Mouse (Mus musculus) layer of hippocampus, postnatal 14 days (tissue): Measurements from ENCODE around the gene Dapk3. TPM values are rescaled to one million over a fixed set of nuclear protein-coding genes. Genes with fewer than 3 reads are reported as not detected.

Experiments
- DNase-seq, 2 experiments: peaks; one replicate each; pipeline ENCODE4 v3.0.0; 2021 to 2022; ENCODE audit warnings: low spot score in 2 of 2, mixed read lengths in 1 of 2
- long read RNA-seq, 2 experiments: library from polyadenylated mRNA; stranded (forward); transcript quantifications; one replicate each; pipeline ENCODE4 v2.0.0; 2021
- total RNA-seq, 2 experiments: library from RNA; stranded (reverse); gene quantifications; 2 replicates each; pipeline ENCODE4 v1.2.3; 2021

Dapk3 gene
- total RNA-seq = 10 to 100 TPM; 59.7 to 60.4 TPM
- long read RNA-seq, experiment 1, transcript Dapk3-201 (9 exons, 1,676 nt) = minor isoform, 5 of 91 reads
- long read RNA-seq, experiment 1, transcript Dapk3-209 (8 exons, 1,482 nt) = minor isoform, 8 of 91 reads
- long read RNA-seq, experiment 1, transcript Dapk3-202 (9 exons, 1,730 nt) = major isoform, 43 of 91 reads
- long read RNA-seq, experiment 1, partial matches to known transcripts = 2 of 91 reads
- long read RNA-seq, experiment 1, other reads (novel, unspliced or antisense) = 33 of 91 reads
- long read RNA-seq, experiment 2, transcript Dapk3-201 (9 exons, 1,676 nt) = minor isoform, 6 of 114 reads
- long read RNA-seq, experiment 2, transcript Dapk3-209 (8 exons, 1,482 nt) = minor isoform, 7 of 114 reads
- long read RNA-seq, experiment 2, transcript Dapk3-202 (9 exons, 1,730 nt) = major isoform, 71 of 114 reads
- long read RNA-seq, experiment 2, partial matches to known transcripts = 2 of 114 reads
- long read RNA-seq, experiment 2, other reads (novel, unspliced or antisense) = 28 of 114 reads

DNA sequence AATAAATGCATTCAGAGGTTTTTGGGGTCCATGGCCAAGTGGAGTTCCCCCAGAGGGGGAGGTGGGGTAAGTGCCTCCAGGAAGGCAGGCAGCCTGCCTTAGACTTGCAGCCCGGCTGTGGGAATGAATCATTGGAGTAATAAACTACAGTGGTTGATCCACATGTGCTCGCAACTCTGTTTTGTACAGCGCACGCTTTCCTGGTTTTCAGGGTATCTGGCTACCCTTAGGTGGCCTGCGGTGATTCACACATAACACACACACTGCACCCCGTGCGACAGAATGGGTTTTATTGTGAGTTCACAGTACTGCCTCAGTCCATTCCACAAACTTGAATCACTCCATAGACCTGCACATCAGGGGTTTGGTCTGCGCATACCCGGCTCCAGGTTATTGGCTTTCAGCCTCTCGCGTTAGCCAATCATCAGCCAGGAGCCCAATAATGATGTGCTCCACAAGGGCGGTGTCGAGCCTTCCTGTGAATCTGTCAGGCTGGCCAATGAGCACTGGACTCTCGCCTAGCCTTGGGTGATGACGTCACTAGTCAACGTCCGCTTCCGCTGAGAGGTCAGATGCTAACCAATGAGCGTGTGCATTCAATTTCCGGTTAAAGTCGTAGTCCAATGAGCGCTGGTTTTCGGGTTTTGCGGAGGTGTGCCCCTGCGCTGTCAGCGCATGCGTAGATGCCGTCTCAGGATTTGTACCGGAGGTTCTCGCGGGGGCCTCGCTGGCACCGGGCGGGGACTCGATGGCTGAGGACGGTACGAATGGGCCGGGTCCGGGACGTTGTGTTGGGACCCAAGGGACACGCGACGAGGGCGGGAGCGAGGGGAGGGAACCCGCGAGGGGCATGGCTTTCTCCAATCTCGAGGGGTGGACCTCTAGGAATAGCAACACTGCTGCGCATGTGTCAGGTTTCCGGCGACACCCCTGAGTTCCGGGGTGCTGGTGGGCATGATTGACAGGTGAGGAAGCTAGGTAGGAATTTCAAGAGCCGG is at the start of gene Dapk3:
Gene Dapk3, plus strand, starts transcription at position 670 of the 998 bp plus-strand sequence.
- peak; percentile 98 to 100 for DNase-seq

DNA sequence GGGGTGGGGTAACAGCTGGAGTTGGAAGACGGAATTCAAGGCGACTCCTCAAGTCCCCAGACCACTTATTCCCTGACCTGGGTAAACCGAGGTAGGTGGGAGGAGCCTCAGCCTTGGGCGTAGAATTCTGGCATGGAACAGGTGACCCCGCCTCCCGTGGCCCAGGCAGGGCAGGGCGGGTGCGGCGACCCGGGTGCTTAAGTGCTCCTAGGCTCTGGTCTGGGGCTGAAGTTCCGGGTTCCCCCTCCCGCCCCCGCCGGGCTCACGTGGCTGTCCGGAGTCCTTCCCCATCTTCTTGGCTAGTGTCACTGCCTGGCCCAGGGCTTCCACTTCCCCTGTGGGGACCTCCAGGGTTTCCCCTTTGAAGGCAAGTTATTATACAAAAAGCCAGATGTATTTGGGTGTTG is 48.6 kb upstream of the Dapk3 start:
- no peak for DNase-seq

DNA sequence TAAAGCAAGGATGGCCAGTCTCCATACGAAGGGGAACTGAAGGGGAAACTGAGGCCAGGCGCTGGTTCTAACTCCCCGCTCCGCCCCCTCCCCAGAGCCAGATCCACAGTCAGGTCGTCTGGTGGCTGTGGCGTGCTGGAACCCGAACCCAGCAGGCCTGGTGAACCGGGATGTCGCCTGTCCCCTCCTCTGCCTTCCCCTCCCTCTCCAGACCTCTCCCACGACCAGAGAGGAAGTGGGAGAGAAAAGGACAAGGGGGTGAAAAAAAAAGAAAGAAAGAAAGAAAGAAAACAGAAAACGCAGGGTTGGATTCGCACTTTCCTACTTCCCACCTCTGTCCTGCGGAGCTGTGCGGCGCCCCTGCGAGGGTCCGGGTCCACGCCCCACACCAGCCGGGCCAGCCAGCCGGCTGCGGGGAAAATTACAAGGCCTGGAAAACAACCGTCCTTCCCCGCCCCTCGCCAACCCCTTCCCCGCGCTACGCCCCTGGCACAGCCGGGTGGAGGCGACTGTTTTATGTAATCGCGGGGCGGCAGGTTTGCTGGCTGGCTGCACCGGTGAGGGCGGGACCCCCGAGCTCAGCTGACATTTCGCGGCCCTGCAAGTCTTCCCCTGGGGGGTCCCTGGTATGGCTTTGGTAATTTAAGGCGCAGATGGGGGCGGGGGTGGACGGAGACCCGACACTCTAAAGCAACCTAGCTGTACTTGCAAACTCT is 47.7 kb upstream of the Dapk3 start, which contains the start of gene Zbtb7a:
Gene Zbtb7a, plus strand, starts transcription at position 255 of the 716 bp plus-strand sequence.
- no peak for DNase-seq

DNA sequence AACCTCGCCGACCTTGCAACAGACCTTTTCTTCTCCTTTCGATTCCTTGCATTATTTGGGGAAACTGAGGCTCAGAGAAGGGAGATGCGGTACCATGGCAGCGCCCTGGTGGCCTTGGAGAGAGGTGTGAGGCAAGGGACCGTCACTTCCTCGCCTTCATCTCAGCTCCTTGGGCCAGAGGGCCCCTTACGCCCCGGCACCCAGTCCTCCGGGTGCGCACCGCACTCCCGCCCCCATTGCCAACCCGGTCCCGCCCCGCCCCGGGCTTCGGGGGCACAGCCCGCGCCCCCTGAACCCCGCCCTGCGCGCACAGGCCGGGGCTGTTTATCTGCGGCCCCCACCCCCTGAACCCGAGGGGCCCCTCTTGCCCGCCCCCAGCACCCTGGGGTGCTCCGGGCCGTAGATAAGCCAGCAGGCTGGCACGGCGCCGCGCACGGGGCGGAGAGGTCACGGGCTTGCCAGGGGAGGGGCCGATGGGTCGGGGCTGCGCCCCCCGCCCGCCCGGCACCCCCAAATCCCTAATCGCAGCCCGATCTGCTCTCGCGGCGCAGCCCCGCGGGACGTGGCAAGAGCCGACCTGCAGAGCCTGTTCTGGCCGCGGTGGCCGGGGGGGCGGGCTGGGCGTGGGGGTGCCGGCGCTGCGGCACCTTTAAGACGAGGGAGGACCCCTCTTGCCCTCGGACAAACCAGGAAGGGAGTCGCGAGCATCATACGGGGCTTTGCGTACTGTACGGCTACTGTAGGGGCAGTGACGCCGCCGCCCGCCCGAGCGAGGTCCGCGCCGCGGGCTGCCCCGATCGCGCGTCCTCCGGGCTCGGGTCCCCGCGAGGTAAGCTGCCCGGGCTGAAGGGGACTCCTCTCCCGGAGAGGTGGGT is 46.7 kb upstream of the Dapk3 start:
- DNase-seq = peak; percentile 72

DNA sequence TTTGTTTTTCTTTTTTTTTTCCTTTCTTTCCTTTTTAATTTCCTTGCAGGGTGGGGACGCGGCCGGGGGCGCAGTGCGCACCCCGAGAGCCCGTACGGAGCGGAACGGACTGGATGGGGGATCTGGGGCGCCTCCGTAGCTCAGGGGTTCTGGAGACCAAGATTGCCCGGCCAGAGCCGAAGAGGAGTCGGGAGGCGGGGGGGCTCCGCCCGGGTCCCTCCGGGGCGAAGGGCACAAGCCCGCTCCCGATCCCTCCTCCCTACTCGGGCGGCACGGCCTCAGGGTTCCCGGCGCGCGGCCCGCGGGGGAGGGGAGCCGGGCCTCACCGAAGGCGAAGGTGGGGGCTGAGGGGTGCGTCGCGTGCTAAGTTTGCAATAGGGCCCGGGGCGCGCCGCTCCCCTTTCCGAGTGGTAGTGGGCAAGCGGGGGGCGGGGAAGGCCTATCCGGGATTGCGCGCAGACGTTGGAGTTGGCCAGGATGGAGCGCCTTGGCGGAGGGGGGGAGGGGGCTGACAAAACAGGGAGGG is 46.0 kb upstream of the Dapk3 start:
- peak in 1 of 2 experiments; percentile 83 for DNase-seq

DNA sequence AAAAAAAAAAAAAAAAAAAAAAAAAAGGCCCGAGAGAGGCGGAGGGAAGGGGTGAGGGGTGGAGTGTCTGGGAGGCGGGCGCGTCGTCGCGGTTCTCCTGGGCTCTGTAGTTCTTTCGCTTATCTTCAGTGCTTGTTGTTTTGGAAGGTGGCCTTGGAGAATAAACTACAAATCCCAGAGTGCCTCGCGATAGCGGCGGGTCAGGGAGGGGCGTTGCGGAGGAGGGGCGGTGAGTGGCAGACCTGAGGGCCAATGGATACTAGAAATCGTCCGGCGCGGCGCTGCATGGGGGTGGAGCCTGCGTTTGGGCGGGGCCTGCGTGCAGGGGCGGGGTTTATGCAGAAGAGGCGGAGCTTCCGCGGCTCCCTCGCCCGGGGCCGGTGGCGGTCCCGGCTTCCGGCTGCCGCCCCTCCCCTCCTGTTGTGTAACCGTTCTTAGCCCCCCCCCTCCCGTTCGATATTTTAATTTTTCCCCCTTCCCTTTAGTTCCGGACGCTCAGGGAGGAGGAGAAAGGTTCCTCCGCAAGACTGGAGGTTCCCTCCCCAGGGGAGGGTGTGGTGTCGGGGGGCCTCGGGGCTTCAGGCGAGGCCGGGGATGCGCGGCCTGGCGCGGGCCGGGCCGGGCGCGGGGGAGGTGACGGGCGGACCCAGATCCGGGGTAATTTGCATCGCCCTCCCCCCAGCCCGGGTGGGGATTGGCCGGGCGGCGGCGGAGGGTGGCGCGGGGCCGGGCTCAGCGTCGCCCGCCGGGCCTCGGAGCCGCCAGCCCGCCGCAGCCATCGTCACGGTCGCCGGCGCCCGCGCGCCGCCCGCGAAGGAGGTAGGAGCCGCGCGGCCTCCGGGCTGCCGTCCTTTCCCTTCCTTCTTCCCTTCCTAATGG is 45.3 kb upstream of the Dapk3 start:
- peak; percentile 100 for DNase-seq

DNA sequence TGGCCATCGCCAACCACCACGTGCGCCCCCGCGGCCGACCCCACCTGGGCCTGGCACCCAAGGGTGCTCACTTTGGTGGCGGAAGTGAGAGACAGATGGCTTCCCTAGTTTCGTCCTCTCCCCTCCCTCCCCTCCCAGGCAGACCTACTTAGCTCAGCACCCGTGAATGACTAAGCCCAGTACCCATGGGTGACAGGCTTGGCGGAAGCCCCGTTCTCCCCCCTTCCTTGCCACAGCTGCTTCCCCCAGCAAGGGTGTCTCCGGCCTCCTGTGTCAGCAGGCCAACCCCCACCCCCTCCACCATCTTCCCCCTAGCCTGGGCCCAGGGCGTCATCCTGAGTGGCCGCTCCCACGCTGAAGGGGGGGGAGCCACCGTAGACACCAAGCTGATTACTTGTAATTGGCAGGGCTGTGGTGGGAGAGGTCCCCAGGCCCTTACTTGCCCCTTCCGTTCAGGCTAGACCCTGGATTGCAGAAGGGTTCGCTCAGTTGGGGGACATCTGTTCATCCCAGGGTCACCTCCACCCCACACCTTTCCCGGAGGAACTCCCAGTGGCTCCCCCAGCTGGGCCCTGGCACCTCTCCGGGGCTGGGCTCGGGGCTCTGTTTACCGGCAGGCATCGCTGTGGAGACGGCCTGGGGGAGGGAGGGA is 44.5 kb upstream of the Dapk3 start:
- DNase-seq = peak; percentile 52

DNA sequence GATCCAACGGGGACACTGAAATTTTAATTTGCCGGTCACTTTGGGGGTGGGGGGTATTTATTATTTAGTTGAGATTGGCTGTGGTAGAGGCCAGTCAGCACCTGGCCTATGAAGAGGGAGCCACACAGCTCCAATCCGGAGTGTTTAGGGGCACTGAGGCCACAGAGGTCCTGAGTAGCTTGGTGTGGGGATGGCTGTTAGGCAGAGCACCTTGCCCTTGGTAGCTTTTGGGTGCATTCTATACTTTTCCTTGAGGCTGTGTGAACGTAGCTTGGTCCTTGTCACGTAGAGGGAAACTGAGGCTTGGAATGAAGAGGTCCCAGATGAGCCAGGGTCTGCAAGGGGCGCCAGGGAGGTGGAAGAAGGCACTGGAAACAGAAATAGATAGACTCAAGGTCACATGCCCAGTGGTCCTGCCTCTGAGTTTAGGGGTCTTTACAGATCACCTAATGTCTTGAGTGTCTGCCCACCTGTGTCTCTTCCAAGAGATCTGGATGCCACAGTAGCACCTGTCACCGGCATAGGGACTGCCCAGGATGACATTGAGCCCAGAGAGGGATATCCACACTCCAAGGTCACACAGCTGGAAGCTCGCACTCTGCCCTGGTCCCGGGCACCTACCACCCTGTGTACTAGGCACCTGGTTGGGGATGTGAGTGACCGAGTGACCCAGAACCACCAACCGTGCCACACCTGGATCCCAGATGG is 43.8 kb upstream of the Dapk3 start:
- no peak for DNase-seq

DNA sequence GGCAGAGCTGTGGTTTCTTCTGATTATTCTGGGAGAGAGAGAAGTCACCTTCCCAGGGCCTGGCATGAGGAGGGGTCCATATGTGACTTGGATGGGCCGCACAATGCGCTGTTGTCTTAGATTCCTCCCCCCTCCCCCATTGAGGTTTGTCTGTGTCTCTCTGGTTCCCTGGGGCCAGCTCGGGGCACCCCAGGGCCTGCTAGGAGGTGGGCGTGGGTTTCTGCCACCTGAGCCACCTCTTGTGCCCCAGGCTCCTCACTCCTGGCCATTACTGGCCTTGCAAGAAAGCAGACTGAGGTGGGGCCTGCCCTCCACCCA is 43.3 kb upstream of the Dapk3 start:
- no peak for DNase-seq

DNA sequence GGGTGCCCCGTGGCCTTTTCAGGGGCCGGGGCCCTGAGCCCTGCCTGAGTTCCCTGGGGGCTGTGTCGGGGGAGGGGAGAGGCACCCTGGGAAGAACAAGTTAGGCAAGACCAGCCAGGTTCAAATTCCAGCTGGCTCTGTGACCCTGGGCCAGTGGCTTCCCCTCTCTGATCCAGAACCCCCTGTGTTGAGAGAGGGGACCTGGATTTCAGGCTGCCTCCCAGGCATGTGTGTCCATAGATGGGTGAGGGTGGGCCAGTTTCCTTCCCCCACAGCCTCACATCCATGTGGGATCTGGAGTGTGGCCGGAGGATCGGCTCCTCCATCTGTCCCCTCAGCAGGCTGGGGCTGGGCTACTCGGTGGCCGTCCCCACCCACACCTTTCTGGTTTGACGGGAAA is 42.8 kb upstream of the Dapk3 start:
- DNase-seq = no peak

DNA sequence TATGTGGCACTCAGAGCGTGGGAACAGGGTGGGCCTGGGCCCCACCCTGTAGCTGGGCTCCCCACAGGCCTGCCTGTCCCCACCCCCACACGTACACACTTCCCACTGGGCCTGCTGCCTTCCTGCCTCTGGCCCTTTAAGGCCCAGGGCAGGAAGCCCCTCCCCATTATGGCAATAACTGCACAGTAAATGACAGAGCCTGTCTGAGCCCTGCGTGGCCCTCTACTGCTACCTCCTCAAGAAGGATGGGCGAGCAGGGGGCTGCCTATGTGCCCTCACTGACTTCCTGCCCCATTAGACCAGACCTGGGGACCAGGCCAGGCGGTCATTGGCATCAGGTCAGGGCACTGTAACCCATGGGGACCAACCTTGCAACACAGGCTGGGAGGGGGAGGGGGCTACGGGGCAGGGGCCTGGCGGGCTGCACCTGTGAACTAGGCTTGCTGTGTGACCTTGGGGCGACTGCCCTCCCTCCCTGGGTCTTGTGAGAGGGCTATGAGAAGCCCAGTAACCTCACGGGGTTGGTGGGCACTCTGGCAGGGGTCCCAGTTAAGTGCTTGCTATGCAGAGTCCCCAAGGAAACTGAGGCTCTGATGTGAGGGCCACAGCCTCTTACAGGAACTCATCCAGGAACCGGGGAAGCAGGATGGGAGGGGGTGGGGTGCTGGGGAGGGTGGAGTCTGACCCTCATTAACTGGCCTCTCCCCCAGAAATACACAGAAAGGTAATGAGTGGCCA is 41.9 kb upstream of the Dapk3 start:
- no peak for DNase-seq

DNA sequence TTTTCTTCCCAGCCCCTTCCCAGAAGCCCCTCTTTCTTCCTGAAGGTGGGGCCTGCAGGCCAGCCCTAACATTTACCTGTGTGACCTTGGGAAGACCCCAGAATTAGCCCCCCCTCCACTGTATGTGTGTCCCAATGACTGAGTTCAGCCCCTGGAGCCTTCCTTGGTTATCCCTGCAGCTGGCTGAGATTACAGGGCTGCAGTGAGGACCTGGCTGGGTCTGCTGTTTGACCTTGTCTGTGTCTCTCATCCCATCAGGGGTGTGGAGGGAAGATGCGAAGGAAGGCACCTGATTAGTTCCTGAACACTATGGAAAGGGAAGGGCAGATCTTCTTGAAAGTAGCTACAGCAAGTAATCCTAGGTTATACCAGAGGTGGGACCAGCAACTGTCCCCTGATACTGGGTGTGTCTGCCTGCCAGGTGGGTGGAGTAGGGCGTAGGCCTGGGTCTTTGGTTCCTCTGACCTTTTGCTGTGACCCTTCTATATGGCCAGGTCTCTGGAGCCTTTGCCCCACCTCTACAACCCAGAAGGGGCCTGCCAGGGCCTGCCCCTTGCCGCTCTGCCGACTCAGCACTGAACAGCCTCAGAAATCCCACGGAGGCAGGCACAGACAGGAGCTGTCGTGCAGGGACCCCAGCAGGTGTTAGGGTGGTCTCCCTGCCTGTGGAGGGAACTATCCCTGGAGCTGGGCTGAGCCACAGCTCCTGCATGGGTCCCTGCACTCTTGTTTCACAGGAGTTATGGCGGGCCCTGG is 41.2 kb upstream of the Dapk3 start:
- no peak for DNase-seq

DNA sequence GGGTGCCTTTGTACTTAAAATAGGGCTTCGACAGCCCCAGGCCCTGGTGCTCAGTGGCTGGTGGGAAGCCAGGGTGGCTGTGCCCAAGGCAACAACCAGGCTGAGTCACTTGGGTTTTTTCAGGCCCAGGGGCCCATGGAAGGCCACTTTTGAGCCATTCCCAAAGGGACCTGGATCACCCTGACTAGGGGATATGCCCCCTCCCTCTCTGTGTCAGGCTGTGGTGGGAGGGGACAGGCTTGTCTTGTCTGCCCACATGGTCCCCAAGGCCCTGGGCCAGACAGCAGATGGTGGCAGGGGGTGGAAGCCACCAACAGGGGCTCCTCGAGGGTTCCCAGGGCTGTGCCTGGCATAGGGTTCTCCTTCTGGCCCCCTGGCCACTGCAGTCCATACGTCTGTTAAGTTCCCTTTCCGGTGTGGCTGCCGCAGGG is 40.2 kb upstream of the Dapk3 start:
- peak in 1 of 2 experiments; percentile 50 for DNase-seq

DNA sequence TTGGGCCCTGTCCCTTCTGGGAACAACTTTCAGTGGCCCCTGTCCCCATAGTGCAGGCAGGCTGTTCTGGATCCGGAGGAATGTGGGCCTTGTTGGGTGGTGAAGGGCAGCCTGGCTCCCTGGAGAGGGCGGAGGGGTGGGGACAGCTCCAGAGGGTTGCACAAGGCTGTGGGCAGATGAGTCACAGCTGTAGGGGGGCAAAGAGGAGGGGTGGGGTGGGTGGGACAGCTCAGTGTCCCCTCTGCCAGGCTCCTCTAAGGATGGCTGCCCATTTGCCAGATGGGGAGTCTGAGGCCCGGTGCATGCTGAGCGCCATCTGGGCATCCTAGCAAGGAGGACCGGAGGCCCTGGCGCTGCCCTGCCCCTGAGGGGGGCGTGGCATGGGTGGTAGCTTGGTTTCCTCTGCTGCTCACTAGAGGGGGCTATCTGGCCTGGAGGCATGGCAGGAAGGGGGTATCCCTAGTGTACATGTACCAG is 39.6 kb upstream of the Dapk3 start:
- DNase-seq = no peak

DNA sequence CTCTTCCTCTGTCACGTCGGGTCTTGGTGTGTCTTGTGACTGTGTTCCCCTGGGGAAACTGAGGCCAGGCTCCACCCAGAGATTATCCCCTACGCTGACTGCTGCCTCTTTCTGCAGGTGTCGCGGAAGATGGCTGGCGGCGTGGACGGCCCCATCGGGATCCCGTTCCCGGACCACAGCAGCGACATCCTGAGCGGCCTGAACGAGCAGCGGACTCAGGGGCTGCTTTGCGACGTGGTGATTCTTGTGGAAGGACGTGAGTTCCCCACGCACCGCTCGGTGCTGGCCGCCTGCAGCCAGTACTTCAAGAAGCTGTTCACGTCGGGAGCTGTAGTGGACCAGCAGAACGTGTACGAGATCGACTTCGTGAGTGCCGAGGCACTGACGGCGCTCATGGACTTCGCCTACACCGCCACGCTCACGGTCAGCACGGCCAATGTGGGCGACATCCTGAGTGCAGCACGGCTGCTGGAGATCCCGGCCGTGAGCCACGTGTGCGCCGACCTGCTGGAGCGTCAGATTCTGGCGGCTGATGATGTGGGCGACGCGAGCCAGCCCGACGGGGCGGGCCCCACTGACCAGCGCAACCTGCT is 38.9 kb upstream of the Dapk3 start:
- no peak for DNase-seq

DNA sequence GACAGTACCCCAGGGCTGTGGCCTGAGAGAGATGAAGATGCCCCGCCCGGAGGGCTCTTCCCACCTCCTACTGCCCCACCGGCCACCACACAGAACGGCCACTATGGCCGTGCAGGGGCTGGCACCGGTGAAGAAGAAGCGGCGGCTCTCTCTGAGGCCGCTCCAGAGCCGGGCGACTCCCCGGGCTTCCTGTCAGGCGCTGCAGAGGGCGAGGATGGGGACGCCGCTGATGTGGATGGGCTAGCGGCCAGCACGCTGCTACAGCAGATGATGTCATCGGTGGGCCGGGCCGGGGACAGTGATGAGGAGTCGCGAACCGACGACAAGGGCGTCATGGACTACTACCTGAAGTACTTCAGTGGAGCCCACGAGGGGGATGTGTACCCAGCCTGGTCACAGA is 38.1 kb upstream of the Dapk3 start:
- DNase-seq = no peak
